Mouse (Mus musculus) kidney, postnatal 0 days (tissue): ENCODE results near the gene Tmem184a. TPM values are rescaled to one million over a fixed set of nuclear protein-coding genes. Genes with fewer than 3 reads are reported as not detected.

Experiments used
- ATAC-seq: fragments of 200-750 bp; cut with Nextera tagmentation; replicated peaks from 2 replicates; pipeline ENCODE4 v1.8.0; 2017; ENCODE audit warnings: low read depth, moderate number of reproducible peaks, moderate TSS enrichment, moderate library complexity; ENCODE audit not compliant: low FRiP score
- DNase-seq: peaks from one replicate; pipeline ENCODE4 v3.0.0-alpha.2; 2016; ENCODE audit warnings: low spot score
- H3K27ac ChIP-seq: fragments of 300-500 bp; sonication (generic); 2 replicates; pipeline ENCODE4 v1.5.1; 2014; ENCODE audit warnings: mild to moderate bottlenecking
- H3K27me3 ChIP-seq: fragments of 300-500 bp; sonication (generic); 2 replicates; pipeline ENCODE4 v1.6.1; 2014; ENCODE audit warnings: low read length, mixed read lengths; ENCODE audit not compliant: insufficient read depth
- H3K36me3 ChIP-seq: fragments of 300-500 bp; sonication (generic); 2 replicates; pipeline ENCODE4 v1.6.1; 2014; ENCODE audit warnings: low read length, mixed read lengths; ENCODE audit not compliant: insufficient read depth
- H3K4me1 ChIP-seq: fragments of 300-500 bp; sonication (generic); replicated peaks from 2 replicates; pipeline ENCODE4 v1.6.1; 2014; ENCODE audit warnings: antibody characterized with exemption, low read length, mixed read lengths; ENCODE audit not compliant: insufficient read depth
- H3K4me2 ChIP-seq: fragments of 300-500 bp; sonication (generic); 2 replicates; pipeline ENCODE4 v1.6.1; 2014; ENCODE audit warnings: mild to moderate bottlenecking, low read length, moderate library complexity, mixed read lengths
- H3K4me3 ChIP-seq: fragments of 300-500 bp; sonication (generic); replicated peaks from 2 replicates; pipeline ENCODE4 v1.5.1; 2014; ENCODE audit warnings: low read depth, low read length
- H3K9ac ChIP-seq: fragments of 300-500 bp; sonication (generic); 2 replicates; pipeline ENCODE4 v1.6.1; 2014; ENCODE audit warnings: low read depth, low read length
- H3K9me3 ChIP-seq: fragments of 300-500 bp; sonication (generic); replicated peaks from 2 replicates; pipeline ENCODE4 v1.6.1; 2016; ENCODE audit warnings: low read length, inconsistent platforms, mixed read lengths
- CTCF ChIP-seq: IDR thresholded peaks from 2 replicates; pipeline ENCODE4 v1.5.1; 2016; ENCODE audit warnings: antibody characterized with exemption, low read depth, mild to moderate bottlenecking, moderate library complexity
- whole genome bisulfite sequencing: fragments of 180-500 bp; shearing (Covaris S2); extraction: QIAGEN DNeasy Blood & Tissue Kit; methylation state at CpG from one replicate; pipeline ENCODE4 v1.1.7; 2014; 5-methylcytosine and 5-hydroxymethylcytosine counted together
- polyA plus RNA-seq: library from polyadenylated mRNA; unstranded; fragments of >200 nt; fragmentation: Nextera tagmentation; extraction: Ambion mirVana; gene quantifications from 2 replicates; pipeline ENCODE4 v1.2.1, GENCODE M21; 2015

The Tmem184a gene
- polyA plus RNA-seq, 1 experiment from 2014 or later = 13.3 TPM

GRCm38 (mm10) chr5:139816445-139816844 lies 3.3 kb downstream of the Tmem184a start:
- Histone ChIP-seq H3K9ac (no peak overlapping the region), H3K27ac (no peak overlapping the region), H3K36me3 (no peaks in the 10 kb centered on the region), H3K9me3 (no peaks in the 10 kb centered on the region), H3K27me3 (no peaks in the 10 kb centered on the region), H3K4me1 (no peaks in the 10 kb centered on the region), H3K4me2 (no peak overlapping the region), H3K4me3 (no peak overlapping the region)
- ATAC-seq = no peak
- TF ChIP-seq CTCF = no peak
- no peak for DNase-seq

GRCm38 (mm10) chr5:139815964-139816363 lies 3.8 kb downstream of the Tmem184a start:
- ATAC-seq = no peak
- H3K4me1 ChIP-seq = no peaks in the 10 kb centered on the region
- no peak overlapping the region for H3K4me3 ChIP-seq
- H3K4me2 ChIP-seq = no peak overlapping the region
- H3K36me3 ChIP-seq = no peaks in the 10 kb centered on the region
- no peaks in the 10 kb centered on the region for H3K27me3 ChIP-seq
- no peak overlapping the region for H3K27ac ChIP-seq
- no peak overlapping the region for H3K9ac ChIP-seq
- no peak for DNase-seq
- no peaks in the 10 kb centered on the region for H3K9me3 ChIP-seq
- WGBS = 59% methylated on average over 6 of the region's 6 CpGs
- no peak for TF ChIP-seq CTCF

GRCm38 (mm10) chr5:139813963-139814381 lies 5.7 kb downstream of the Tmem184a start:
- Histone ChIP-seq H3K9ac (peak overlapping the region; percentile 50), H3K27ac (no peak overlapping the region; the same call in 1 of the 2 replicates), H3K9me3 (no peaks in the 10 kb centered on the region), H3K36me3 (no peaks in the 10 kb centered on the region), H3K27me3 (no peaks in the 10 kb centered on the region), H3K4me3 (peak overlapping the region; percentile 17), H3K4me1 (no peaks in the 10 kb centered on the region), H3K4me2 (peak overlapping the region; percentile 32)
- no peak for DNase-seq
- TF ChIP-seq CTCF = no peak
- WGBS = 7% methylated on average over 13 of the region's 13 CpGs
- peak; percentile 80 for ATAC-seq

- ATAC-seq = no peak
- Histone ChIP-seq H3K9ac (no peak overlapping the region; the same call in 1 of the 2 replicates), H3K4me2 (peak overlapping the region; percentile 32; the same call in 1 of the 2 replicates), H3K27ac (no peak overlapping the region), H3K36me3 (no peaks in the 10 kb centered on the region), H3K9me3 (no peaks in the 10 kb centered on the region), H3K4me1 (no peaks in the 10 kb centered on the region), H3K27me3 (no peaks in the 10 kb centered on the region), H3K4me3 (no peak overlapping the region)
- 27% methylated on average over 10 of the region's 10 CpGs for WGBS
- DNase-seq = no peak
- TF ChIP-seq CTCF = no peak
Measured at GRCm38 (mm10) chr5:139813126-139813490, 6.6 kb downstream of the Tmem184a start.

- no peak for ATAC-seq
- no peak for DNase-seq
- no peak overlapping the region for H3K4me3 ChIP-seq
- 71% methylated on average over 20 of the region's 20 CpGs for WGBS
- no peaks in the 10 kb centered on the region for H3K4me1 ChIP-seq
- H3K4me2 ChIP-seq = no peak overlapping the region
- no peaks in the 10 kb centered on the region for H3K36me3 ChIP-seq
- no peak for TF ChIP-seq CTCF
- no peaks in the 10 kb centered on the region for H3K9me3 ChIP-seq
- no peaks in the 10 kb centered on the region for H3K27me3 ChIP-seq
- H3K9ac ChIP-seq = no peak overlapping the region
- no peak overlapping the region for H3K27ac ChIP-seq
Measured at GRCm38 (mm10) chr5:139812398-139813125, 7.2 kb downstream of the Tmem184a start.

- 69% methylated on average over 15 of the region's 15 CpGs for WGBS
- Histone ChIP-seq H3K4me3 (no peak overlapping the region), H3K4me2 (no peak overlapping the region), H3K9me3 (no peaks in the 10 kb centered on the region), H3K27ac (no peak overlapping the region), H3K36me3 (no peaks in the 10 kb centered on the region), H3K27me3 (no peaks in the 10 kb centered on the region), H3K9ac (no peak overlapping the region), H3K4me1 (no peaks in the 10 kb centered on the region)
- no peak for TF ChIP-seq CTCF
- ATAC-seq (no peak), DNase-seq (no peak)
Measured at GRCm38 (mm10) chr5:139811677-139812397, 7.9 kb downstream of the Tmem184a start.
